Mouse (Mus musculus): ENCODE measurements around the gene Mia2. TPM values are rescaled to one million over a fixed set of nuclear protein-coding genes. Genes with fewer than 3 reads are reported as not detected.

The Mia2 gene
- 31.9 and 41.4 TPM in 2 replicates for polyA plus RNA-seq (2015; fragmentation: Nextera tagmentation; extraction: Ambion mirVana)

DNA sequence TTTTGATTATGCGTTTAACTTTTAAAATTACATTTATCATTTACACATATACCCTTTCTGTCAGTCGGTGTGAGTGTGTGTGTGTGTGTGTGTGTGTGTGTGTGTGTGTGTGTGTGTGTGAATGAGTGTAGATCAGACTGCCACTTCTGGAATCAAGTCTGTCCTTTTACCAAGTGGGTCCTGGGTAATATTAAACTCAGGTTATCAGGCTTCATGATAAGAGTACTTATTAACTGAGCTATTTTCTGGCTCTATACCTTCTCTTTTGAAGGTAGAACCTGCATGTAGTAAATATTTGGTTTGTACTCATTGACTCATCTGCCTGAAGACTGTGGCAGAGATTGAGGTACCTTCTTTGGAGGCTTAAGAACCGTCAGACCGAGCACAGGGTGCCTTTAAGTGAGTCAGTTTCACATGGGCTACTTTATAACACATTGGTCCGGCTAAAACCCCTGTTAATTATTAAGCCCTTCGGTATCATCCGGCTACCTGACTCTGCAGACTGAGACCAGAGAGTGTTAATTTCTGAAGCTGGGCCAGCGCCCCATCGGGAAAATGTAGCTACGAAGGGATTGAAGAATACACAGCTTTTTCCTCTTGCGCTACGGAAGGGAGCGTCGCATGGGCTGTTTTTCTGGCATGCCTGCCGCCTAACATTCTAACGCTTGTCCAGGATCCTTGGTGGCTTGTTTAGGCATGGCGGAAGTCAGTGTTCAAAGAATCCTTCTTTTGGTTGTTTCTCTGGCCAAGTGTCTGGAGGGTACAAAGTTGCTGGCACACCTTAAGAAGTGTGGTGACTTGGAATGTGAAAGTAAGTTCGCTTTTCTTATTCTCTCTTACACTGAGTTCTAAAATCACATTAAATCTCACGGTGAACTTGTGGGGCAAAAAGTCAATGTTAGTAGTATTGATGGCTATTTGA, at the start of gene Mia2:
Gene Mia2 (plus strand): TSS at position 696 of the 922 bp plus-strand sequence.

DNA sequence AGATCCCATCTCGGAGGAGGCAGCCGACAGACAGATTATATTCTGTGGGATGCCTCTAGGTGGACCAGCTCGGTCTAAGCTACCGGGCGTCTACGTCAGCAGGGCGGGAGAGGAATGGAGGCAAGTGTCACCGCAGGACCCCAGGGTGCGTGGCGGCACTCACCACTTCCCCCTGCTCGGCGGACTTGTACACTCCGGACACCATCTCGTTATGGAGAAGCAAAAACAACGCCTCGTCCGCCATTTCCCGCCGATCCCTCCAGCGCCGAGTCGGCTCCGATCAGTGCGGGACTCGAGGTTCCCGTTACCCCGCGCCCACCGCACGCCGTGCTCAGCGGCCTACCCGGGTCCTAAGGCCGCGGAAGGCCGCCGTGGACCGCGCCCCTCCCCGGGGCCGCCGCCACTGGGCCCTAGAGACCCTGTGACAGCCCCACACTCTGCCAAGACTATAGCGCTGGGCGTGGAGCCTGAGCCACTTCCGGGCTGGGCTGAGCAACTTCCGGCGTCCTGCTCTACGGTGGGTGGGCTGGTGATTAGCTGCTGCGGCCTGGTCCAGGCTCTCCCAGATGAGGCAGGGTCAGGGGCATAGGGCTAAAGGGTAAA, 34.5 kb upstream of the Mia2 start, which contains the start of gene Trappc6b:
Gene Trappc6b (minus strand): TSS at position 480 of the 603 bp plus-strand sequence.

DNA sequence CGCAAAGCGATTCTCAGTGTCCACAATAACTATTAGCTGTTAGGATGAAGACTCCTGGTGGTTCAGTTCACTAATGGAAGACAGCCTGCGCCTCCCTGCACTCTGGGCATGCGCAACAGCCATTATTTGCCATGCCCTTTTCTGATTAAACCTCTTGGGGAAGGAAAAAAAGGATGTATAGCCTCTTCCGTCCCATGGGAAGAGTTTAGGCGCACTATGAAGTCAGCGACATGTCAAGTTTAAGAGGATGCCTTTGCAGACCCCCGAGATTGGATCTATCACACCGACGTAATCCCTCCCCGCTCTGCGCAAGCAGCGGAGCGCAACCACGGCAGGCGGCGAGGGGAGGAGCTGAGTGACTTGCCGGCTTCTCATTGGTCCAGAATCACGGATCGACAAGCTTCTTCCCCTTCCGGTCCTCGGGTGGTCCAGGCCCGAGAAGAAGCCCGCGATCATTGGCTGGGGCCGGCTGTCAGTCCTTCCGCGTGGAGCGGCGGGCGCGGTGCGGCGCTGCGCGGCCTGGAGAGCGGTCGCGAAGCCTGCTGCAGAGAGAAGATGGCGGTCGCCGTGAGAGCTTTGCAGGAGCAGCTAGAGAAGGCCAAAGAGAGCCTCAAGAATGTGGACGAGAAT, 29.0 kb upstream of the Mia2 start, which contains the start of gene Pnn:
Gene Pnn (plus strand): TSS at position 437 of the 630 bp plus-strand sequence.

DNA sequence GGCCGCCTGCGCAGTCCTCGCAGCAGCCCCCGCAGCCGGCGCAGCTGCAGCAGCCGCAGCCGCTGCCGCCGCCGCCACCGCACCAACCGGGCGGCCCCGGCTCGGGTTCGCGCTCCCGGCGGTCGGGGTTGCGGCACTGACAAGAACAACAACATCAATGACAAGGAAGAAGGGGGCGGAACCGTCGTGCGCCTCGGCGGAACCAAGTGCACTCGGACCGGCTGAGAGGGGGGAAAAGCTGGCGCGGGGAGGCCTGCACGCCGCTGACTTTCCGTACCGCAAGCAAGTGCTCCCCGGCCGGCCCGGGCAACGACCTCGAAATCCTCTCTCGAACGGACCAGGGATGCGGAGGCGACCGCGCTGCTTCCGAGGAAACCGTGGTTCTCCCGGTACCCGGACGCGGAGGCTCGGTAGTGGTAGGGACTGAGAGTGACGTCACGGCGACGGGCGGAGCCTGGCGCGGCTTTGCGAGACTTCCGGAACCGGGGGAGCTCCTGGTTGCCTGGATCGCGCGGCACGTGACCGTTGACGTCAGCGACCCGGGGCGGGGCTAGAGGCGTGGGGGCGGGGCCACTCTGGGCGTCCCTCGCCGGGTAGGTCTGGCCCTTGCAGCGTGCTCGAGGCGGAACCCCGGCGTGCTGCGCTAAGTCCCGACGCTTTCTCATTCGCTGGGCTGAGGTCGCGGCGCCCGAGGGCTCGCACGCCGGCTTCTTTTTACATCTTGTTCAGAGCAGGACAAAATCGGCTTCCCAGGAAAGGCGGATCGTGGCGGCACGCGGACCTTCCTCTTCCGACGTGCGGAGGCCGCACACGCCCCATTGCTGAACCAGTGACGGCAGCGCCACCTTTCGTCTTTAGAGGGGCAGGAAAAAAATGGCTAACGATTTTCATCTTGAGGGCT, 124.0 kb downstream of the Mia2 start, which contains the start of gene Fbxo33:
Gene Fbxo33 (minus strand): TSS at position 401 of the 901 bp plus-strand sequence.

Small RNAs within 50 kb of the gene (microRNA-seq; reads per million reads assigned to microRNA genes)
- gene Gm27284, result not detected

Other genes with a start within 250 kb of the Mia2 start
- 69.3 and 70.6 TPM in 2 replicates for gene Sec23a, start 83.8 kb upstream of the Mia2 start, polyA plus RNA-seq (2015; fragmentation: Nextera tagmentation; extraction: Ambion mirVana)
- gene Gemin2, start 82.4 kb upstream of the Mia2 start, polyA plus RNA-seq (2015; fragmentation: Nextera tagmentation; extraction: Ambion mirVana), result 11.8 and 12.0 TPM in 2 replicates
- gene Trappc6b, start 34.3 kb upstream of the Mia2 start, polyA plus RNA-seq (2015; fragmentation: Nextera tagmentation; extraction: Ambion mirVana), result 177 and 182 TPM in 2 replicates
- 77.6 and 97.3 TPM in 2 replicates for gene Pnn, start 28.9 kb upstream of the Mia2 start, polyA plus RNA-seq (2015; fragmentation: Nextera tagmentation; extraction: Ambion mirVana)
- gene Fbxo33, start 123.9 kb downstream of the Mia2 start, polyA plus RNA-seq (2015; fragmentation: Nextera tagmentation; extraction: Ambion mirVana), result 8.2 and 9.9 TPM in 2 replicates